Mouse (Mus musculus) lung, adult 2 months (tissue): ENCODE measurements at regions not wholly inside any gene's neighbourhood (a gene's known extent, or its start where the extent isn't known, plus 50 kb on each side); places are given as distances from the start of the nearest gene placed in this dataset.

ENCODE experiments used
- CTCF ChIP-seq: fragments of 200-500 bp; IDR thresholded peaks from 2 replicates; pipeline ENCODE4 v1.5.1; 2011; ENCODE audit warnings: mild to moderate bottlenecking, low read length, control low read depth; ENCODE audit not compliant: insufficient read depth
- POLR2A ChIP-seq: fragments of 200-500 bp; IDR thresholded peaks from 2 replicates; pipeline ENCODE4 v1.6.1; 2011; ENCODE audit warnings: low read depth, mild to moderate bottlenecking, control low read depth, low read length, borderline replicate concordance; ENCODE audit errors: extremely low read depth

GRCm38 (mm10) chr9:34411699-34412098 is 74.0 kb upstream of the Kirrel3 start:
- TF ChIP-seq CTCF (no peak), POLR2A (no peak)
